Mouse (Mus musculus): ENCODE measurements around the gene Gas7.

DNA sequence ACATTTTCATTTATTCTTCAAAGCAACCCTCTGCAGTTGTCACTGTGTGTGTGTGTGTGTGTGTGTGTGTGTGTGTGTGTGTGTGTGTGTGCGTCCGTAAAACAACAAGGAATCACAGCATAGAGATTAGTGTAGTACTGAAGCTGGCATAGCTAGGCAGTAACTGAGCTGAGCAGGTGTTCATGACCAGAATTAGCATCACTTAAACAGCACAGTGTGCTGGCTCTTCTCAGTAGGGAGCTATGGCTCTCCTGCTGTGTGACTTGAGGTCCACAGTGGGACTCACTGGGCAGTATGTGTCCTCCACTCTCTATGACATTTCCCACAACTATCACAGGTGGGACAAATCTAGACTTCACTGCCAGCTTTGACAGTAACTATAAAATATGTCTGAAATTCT, 275.8 kb downstream of the Gas7 start:
- TF ChIP-seq CTCF (IDR thresholded peaks at IDR 0.05; ENCODE audit: low read depth), result no peak
- no peak for TF ChIP-seq EP300 (IDR thresholded peaks at IDR 0.05; ENCODE audit: low read depth)
